Mouse (Mus musculus): ENCODE measurements at regions not wholly inside any gene's neighbourhood (a gene's known extent, or its start where the extent isn't known, plus 50 kb on each side); places are given as distances from the start of the nearest gene placed in this dataset.

DNA sequence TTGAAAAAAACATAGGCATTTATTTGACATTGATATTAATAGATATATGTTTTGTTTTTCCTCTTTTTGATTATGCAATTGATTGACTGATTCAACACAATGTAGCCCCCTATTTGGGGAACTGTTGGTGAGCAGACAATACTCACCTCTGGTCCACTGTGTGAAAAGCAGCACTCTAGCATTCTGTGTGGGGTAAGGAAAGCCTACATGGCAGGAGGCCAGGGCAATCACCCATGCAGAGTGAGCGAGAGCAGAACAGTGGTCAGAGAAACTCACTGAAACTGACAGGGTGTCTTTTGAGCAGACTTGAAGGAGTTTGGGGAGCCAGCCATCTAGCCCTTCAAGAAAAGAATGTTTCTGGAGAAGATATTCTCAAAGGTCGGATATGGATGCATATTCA, 73.2 kb upstream of the Azi2 start:
- ATAC-seq (ENCODE audit: borderline replicate concordance, extremely low read depth, low FRiP score, low TSS enrichment), result no peak
- H3K27ac ChIP-seq, result no peak overlapping the region
- 46% methylated on average over 2 of the region's 2 CpGs for WGBS
- no peak overlapping the region for H3K4me2 ChIP-seq
- H3K9ac ChIP-seq, result no peak overlapping the region
- H3K36me3 ChIP-seq, result no peaks in the 10 kb centered on the region
- H3K27me3 ChIP-seq, result no peaks in the 10 kb centered on the region
- no peaks in the 10 kb centered on the region for H3K9me3 ChIP-seq
- no peak overlapping the region for H3K4me3 ChIP-seq
- peaks cover 11% of the 10 kb centered on the region; the same call in 1 of the 2 replicates for H3K4me1 ChIP-seq

DNA sequence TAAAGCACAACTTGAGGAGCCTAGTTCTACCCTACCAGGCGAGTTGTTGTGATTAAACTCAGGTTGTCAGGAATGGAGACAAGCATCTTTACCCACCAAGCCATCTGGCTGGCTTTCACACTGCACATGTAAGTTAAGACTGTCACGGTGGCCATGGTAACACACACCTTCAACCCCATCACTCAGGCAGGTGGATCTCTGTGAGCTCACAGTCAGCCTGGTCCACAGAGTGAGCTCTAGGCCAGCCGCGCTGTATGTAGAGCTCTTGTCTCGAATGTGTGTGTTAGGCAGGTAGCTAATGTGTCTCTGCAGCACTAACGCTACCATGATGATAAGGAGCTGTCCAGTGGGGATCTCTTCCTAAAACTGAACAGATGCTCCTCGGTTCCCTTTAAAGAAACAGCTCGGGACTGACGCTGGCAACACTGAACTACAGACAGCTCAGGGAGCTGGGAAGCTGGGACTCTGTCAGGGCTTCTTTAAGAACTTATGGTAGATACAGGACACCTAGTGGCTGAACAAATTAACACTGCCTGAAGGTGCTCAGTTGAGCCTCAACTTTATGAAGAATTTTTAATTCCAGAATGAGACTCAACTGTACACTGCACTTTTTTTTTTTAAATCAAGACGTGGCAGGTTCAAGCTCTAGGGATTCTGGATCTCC, 73.8 kb upstream of the Azi2 start:
- Histone ChIP-seq H3K27me3 (no peaks in the 10 kb centered on the region), H3K4me3 (no peak overlapping the region), H3K36me3 (no peaks in the 10 kb centered on the region), H3K27ac (no peak overlapping the region), H3K9me3 (no peaks in the 10 kb centered on the region), H3K4me2 (no peak overlapping the region), H3K4me1 (peaks cover 17% of the 10 kb centered on the region; the same call in 1 of the 2 replicates), H3K9ac (no peak overlapping the region)
- 50% methylated on average over 10 of the region's 10 CpGs for WGBS
- ATAC-seq (ENCODE audit: borderline replicate concordance, extremely low read depth, low FRiP score, low TSS enrichment), result 0 out of 2 replicates have a peak, but pooled peaks have one; percentile 39

- H3K4me1 ChIP-seq, result peaks cover 17% of the 10 kb centered on the region; the same call in 1 of the 2 replicates
- no peak overlapping the region for H3K4me2 ChIP-seq
- WGBS, result 28% methylated on average over 9 of the region's 9 CpGs
- H3K4me3 ChIP-seq, result no peak overlapping the region
- ATAC-seq (ENCODE audit: borderline replicate concordance, extremely low read depth, low FRiP score, low TSS enrichment), result peak; percentile 75
- no peak overlapping the region for H3K9ac ChIP-seq
- H3K27ac ChIP-seq, result peak overlapping the region; percentile 76
- H3K9me3 ChIP-seq, result no peaks in the 10 kb centered on the region
- H3K27me3 ChIP-seq, result no peaks in the 10 kb centered on the region
- H3K36me3 ChIP-seq, result no peaks in the 10 kb centered on the region
Observed at GRCm38 (mm10) chr9:117962088-117963030, 77.9 kb upstream of the Azi2 start.

- ATAC-seq (ENCODE audit: borderline replicate concordance, extremely low read depth, low FRiP score, low TSS enrichment), result no peak
- Histone ChIP-seq H3K27ac (no peak overlapping the region), H3K4me1 (peaks cover 20% of the 10 kb centered on the region), H3K9ac (no peak overlapping the region), H3K4me2 (no peak overlapping the region), H3K36me3 (no peaks in the 10 kb centered on the region), H3K27me3 (no peaks in the 10 kb centered on the region), H3K9me3 (no peaks in the 10 kb centered on the region), H3K4me3 (no peak overlapping the region)
- WGBS, result 88% methylated on average over 2 of the region's 2 CpGs
Observed at GRCm38 (mm10) chr9:117959845-117960244, 80.5 kb upstream of the Azi2 start.

DNA sequence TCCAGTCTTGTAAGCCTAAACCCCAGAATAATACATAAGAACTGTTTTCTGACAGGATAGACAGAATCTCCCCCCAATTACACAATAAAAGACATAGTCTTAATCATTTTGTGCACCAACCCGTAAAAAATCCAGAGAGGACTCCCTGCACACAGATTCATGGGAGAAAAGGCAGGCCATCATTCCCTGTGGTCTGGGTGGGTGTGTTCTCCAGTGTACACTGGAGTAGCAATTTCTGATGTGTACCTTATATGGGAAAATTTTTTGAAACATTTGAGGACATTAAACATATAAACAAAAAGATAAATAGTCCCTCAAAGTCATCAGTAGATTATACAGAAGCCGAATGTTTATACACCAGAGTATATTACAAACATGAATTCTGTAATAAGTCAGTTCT, 83.1 kb upstream of the Azi2 start:
- peak; percentile 57; the same call in 1 of the 2 replicates for ATAC-seq (ENCODE audit: borderline replicate concordance, extremely low read depth, low FRiP score, low TSS enrichment)
- Histone ChIP-seq H3K27ac (peak overlapping the region; percentile 88), H3K4me2 (no peak overlapping the region), H3K9me3 (no peaks in the 10 kb centered on the region), H3K9ac (no peak overlapping the region), H3K4me1 (peaks cover 14% of the 10 kb centered on the region), H3K27me3 (no peaks in the 10 kb centered on the region), H3K36me3 (no peaks in the 10 kb centered on the region), H3K4me3 (no peak overlapping the region)
- WGBS, result 40% methylated on average over 2 of the region's 2 CpGs

DNA sequence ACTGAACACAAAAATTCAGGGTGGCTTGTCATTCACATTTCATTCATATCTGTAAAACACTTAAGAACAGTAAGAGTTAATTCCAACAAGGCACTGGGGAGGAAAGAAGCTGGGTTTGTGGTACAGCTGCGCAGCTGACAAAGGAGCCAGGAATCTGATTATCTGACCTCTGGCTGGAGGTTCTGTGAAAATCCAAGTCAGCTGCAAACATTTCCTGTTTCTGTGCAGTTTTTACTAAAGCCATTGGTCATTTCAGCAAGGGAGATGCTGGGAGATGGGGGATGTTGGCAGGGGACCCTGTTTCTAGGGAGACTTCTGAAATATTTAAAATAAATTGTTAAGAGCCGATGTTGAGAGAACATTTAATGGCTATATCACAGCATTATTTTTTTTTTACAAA, 83.6 kb upstream of the Azi2 start:
- H3K36me3 ChIP-seq, result no peaks in the 10 kb centered on the region

DNA sequence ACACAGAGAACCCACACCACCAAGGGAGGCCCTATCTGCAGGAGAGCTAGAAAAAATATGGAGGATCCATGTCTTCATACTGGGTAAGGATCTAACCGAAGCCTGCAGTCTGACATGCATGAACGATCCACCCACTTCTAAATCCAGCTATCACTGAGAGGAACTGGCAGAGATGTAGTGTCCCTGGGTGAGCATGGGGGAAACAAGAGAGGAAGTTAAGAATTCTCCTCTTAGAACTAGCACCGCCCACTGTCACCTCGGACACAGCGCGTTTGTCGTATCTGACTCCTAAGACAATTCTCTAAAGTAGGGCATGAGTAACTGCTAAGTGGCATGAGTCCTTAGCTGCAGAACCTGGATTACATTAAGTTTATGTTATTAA, 112.8 kb upstream of the Azi2 start:
- no peak for ATAC-seq (ENCODE audit: borderline replicate concordance, extremely low read depth, low FRiP score, low TSS enrichment)
- H3K4me3 ChIP-seq, result no peak overlapping the region
- H3K4me1 ChIP-seq, result no peaks in the 10 kb centered on the region
- H3K9ac ChIP-seq, result no peak overlapping the region
- WGBS, result 82% methylated on average over 7 of the region's 7 CpGs
- H3K27me3 ChIP-seq, result no peaks in the 10 kb centered on the region
- H3K9me3 ChIP-seq, result no peaks in the 10 kb centered on the region
- H3K4me2 ChIP-seq, result no peak overlapping the region
- no peaks in the 10 kb centered on the region for H3K36me3 ChIP-seq
- H3K27ac ChIP-seq, result no peak overlapping the region

More for the DNA sequence above, 83.6 kb upstream of the Azi2 start:
- Histone ChIP-seq H3K4me2 (no peak overlapping the region), H3K9me3 (no peaks in the 10 kb centered on the region), H3K4me3 (no peak overlapping the region), H3K27me3 (no peaks in the 10 kb centered on the region), H3K9ac (no peak overlapping the region), H3K4me1 (peaks cover 9% of the 10 kb centered on the region), H3K27ac (peak overlapping the region; percentile 88)
- WGBS, result 16% methylated on average over 2 of the region's 2 CpGs
- ATAC-seq (ENCODE audit: borderline replicate concordance, extremely low read depth, low FRiP score, low TSS enrichment), result peak; percentile 87; the same call in 1 of the 2 replicates

- Histone ChIP-seq H3K27me3 (no peaks in the 10 kb centered on the region), H3K36me3 (no peaks in the 10 kb centered on the region), H3K4me2 (no peak overlapping the region), H3K4me3 (no peak overlapping the region), H3K9ac (no peak overlapping the region), H3K27ac (no peak overlapping the region), H3K9me3 (no peaks in the 10 kb centered on the region), H3K4me1 (no peaks in the 10 kb centered on the region)
- WGBS, result 65% methylated on average over 5 of the region's 5 CpGs
- ATAC-seq (ENCODE audit: borderline replicate concordance, extremely low read depth, low FRiP score, low TSS enrichment), result no peak
Observed at GRCm38 (mm10) chr9:117926700-117927465, 113.4 kb upstream of the Azi2 start.

- no peak overlapping the region for H3K4me3 ChIP-seq
- no peak overlapping the region for H3K9ac ChIP-seq
- WGBS, result 25% methylated on average over 4 of the region's 4 CpGs
- no peak overlapping the region for H3K27ac ChIP-seq
- no peaks in the 10 kb centered on the region for H3K9me3 ChIP-seq
- H3K4me1 ChIP-seq, result no peaks in the 10 kb centered on the region
- no peak overlapping the region for H3K4me2 ChIP-seq
- no peaks in the 10 kb centered on the region for H3K36me3 ChIP-seq
- H3K27me3 ChIP-seq, result no peaks in the 10 kb centered on the region
- no peak for ATAC-seq (ENCODE audit: borderline replicate concordance, extremely low read depth, low FRiP score, low TSS enrichment)
Observed at GRCm38 (mm10) chr9:117922992-117923391, 117.3 kb upstream of the Azi2 start.

DNA sequence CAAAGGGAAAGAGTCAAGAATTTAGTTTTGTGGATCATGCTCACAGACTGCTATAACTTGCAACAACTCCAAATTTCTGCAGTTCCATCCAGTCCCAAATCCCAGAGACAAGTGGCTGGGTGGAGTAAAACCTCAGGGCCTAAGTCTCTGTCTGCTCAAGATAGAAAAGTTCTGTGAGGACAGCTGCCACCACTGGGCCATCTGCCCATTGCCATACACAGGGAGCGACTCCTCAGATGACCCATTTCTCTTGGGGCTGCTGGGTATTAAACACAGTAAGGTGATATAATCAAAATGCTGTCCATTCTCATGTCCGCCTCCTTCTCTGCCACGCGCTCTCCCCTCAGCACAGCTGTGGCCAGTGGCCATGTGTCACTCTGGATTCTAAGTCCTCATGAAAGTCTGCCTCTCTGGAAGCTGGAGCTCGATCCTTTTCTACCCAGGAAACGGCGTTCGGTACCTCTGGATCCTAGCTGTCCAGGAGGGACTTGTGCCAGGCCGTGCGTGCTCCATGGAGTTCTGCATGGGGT, 132.3 kb upstream of the Azi2 start:
- 89% methylated on average over 10 of the region's 10 CpGs for WGBS
- ATAC-seq (ENCODE audit: borderline replicate concordance, extremely low read depth, low FRiP score, low TSS enrichment), result no peak
- H3K27me3 ChIP-seq, result no peaks in the 10 kb centered on the region

GRCm38 (mm10) chr9:117905045-117905747, 135.1 kb upstream of the Azi2 start:
- 79% methylated on average over 10 of the region's 10 CpGs for WGBS
- no peak for ATAC-seq (ENCODE audit: borderline replicate concordance, extremely low read depth, low FRiP score, low TSS enrichment)

More for the DNA sequence above, 132.3 kb upstream of the Azi2 start:
- Histone ChIP-seq H3K4me2 (no peak overlapping the region), H3K9ac (no peak overlapping the region), H3K27ac (no peak overlapping the region), H3K9me3 (no peaks in the 10 kb centered on the region), H3K36me3 (no peaks in the 10 kb centered on the region), H3K4me3 (no peak overlapping the region), H3K4me1 (no peaks in the 10 kb centered on the region)

More at GRCm38 (mm10) chr9:117905045-117905747, 135.1 kb upstream of the Azi2 start:
- no peak overlapping the region for H3K4me3 ChIP-seq
- no peaks in the 10 kb centered on the region for H3K27me3 ChIP-seq
- H3K36me3 ChIP-seq, result no peaks in the 10 kb centered on the region
- H3K27ac ChIP-seq, result no peak overlapping the region
- H3K4me1 ChIP-seq, result no peaks in the 10 kb centered on the region
- H3K4me2 ChIP-seq, result no peak overlapping the region
- H3K9me3 ChIP-seq, result no peaks in the 10 kb centered on the region
- no peak overlapping the region for H3K9ac ChIP-seq

All from lung, embryonic 15.5 days (tissue).